Mouse (Mus musculus) limb, embryonic 10.5 days (tissue): ENCODE results near the gene Bicral. TPM values are rescaled to one million over a fixed set of nuclear protein-coding genes. Genes with fewer than 3 reads are reported as not detected.

Experiments used
- DNase-seq: peaks from one replicate; pipeline ENCODE4 v3.0.0-alpha.2; 2017; ENCODE audit warnings: low spot score
- H3K27ac ChIP-seq: fragments of 300-500 bp; sonication (generic); 2 replicates; pipeline ENCODE4 v1.5.1; 2016; ENCODE audit warnings: mild to moderate bottlenecking
- H3K27me3 ChIP-seq: fragments of 300-500 bp; sonication (generic); 2 replicates; pipeline ENCODE4 v1.6.1; 2016; ENCODE audit warnings: low read depth, mild to moderate bottlenecking; ENCODE audit not compliant: poor library complexity, severe bottlenecking
- H3K36me3 ChIP-seq: fragments of 300-500 bp; sonication (generic); 2 replicates; pipeline ENCODE4 v1.6.1; 2016; ENCODE audit warnings: mild to moderate bottlenecking, moderate library complexity
- H3K4me1 ChIP-seq: fragments of 300-500 bp; sonication (generic); 2 replicates; pipeline ENCODE4 v1.6.1; 2016
- H3K4me3 ChIP-seq: fragments of 300-500 bp; sonication (generic); 2 replicates; pipeline ENCODE4 v1.5.1; 2016; ENCODE audit warnings: mild to moderate bottlenecking, moderate library complexity
- H3K9me3 ChIP-seq: fragments of 300-500 bp; sonication (generic); replicated peaks from 2 replicates; pipeline ENCODE4 v1.6.1; 2016; ENCODE audit warnings: mild to moderate bottlenecking
- WGBS: fragments of 180-500 bp; shearing (Covaris S2); methylation state at CpG from one replicate; pipeline ENCODE4 v1.1.7; 2016; 5-methylcytosine and 5-hydroxymethylcytosine counted together
- polyA plus RNA-seq: library from polyadenylated mRNA; unstranded; fragments of >200 nt; fragmentation: Nextera tagmentation; extraction: Ambion mirVana; gene quantifications from 2 replicates; pipeline ENCODE4 v1.2.1, GENCODE M21; 2016

The Bicral gene
- polyA plus RNA-seq, 1 experiment from 2014 or later: 4.3 TPM

DNA sequence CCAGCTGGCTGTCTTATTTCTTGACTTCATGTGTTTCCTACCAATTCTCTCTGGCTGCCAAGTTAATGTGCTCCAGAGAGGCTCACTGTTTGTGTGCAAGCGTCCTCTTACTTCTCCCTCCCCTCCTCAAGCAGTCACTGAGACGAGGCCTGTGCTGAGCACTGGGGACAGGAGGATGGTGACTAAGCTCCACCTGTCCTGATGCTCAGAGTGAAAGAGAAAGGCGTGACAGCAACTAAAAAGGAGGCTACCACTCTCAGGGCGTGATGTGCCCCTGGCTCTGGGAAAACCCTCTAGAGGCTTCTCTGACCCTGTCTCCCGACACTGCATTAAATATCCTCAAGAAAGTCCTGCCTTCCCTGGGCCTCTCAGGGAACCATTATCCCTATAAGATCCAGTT is 109.0 kb downstream of the Bicral start:
- peaks cover 14% of the 10 kb centered on the region for H3K4me1 ChIP-seq
- no peak overlapping the region for H3K4me3 ChIP-seq
- H3K9me3 ChIP-seq: no peaks in the 10 kb centered on the region
- H3K27me3 ChIP-seq: no peaks in the 10 kb centered on the region
- WGBS: 91% methylated on average over 5 of the region's 5 CpGs
- no peak for DNase-seq
- H3K27ac ChIP-seq: no peak overlapping the region
- H3K36me3 ChIP-seq: peaks cover 49% of the 10 kb centered on the region

Other genes with a start within 250 kb of the Bicral start
- 102 and 142 TPM in 2 replicates for gene Ptk7, start 229.0 kb downstream of the Bicral start, polyA plus RNA-seq
- gene Klc4, start 212.5 kb downstream of the Bicral start, polyA plus RNA-seq: 23.6 and 28.8 TPM in 2 replicates
- 140 and 144 TPM in 2 replicates for gene Mrpl2, start 212.3 kb downstream of the Bicral start, polyA plus RNA-seq
- 40.3 and 48.0 TPM in 2 replicates for gene Cul7, start 208.1 kb downstream of the Bicral start, polyA plus RNA-seq
- 70.8 and 72.5 TPM in 2 replicates for gene Rrp36, start 184.1 kb downstream of the Bicral start, polyA plus RNA-seq
- gene Mea1, start 179.7 kb downstream of the Bicral start, polyA plus RNA-seq: 143 and 145 TPM in 2 replicates
- gene Klhdc3, start 177.6 kb downstream of the Bicral start, polyA plus RNA-seq: 143 and 150 TPM in 2 replicates
- gene Ppp2r5d, start 153.4 kb downstream of the Bicral start, polyA plus RNA-seq: 152 and 160 TPM in 2 replicates
- 24.6 and 26.9 TPM in 2 replicates for gene Pex6, start 147.0 kb downstream of the Bicral start, polyA plus RNA-seq
- 0.48 and 0.83 TPM in 2 replicates for gene Gnmt, start 129.3 kb downstream of the Bicral start, polyA plus RNA-seq
- 63.6 and 67.5 TPM in 2 replicates for gene Cnpy3, start 106.3 kb downstream of the Bicral start, polyA plus RNA-seq
- gene Ptcra, start 94.8 kb downstream of the Bicral start, polyA plus RNA-seq: 0.73 and 1.2 TPM in 2 replicates
- gene 2310039H08Rik, start 85.8 kb downstream of the Bicral start, polyA plus RNA-seq: 34.2 and 35.4 TPM in 2 replicates
- gene Rpl7l1, start 75.8 kb downstream of the Bicral start, polyA plus RNA-seq: 224 and 254 TPM in 2 replicates
- 62.1 and 66.3 TPM in 2 replicates for gene Tbcc, start 32.2 kb upstream of the Bicral start, polyA plus RNA-seq
- not detected in 2 replicates for gene Prph2, start 52.0 kb upstream of the Bicral start, polyA plus RNA-seq
- 18.5 and 18.8 TPM in 2 replicates for gene Ubr2, start 152.1 kb upstream of the Bicral start, polyA plus RNA-seq